Mouse (Mus musculus): ENCODE results near the gene Gm49405. TPM values are rescaled to one million over a fixed set of nuclear protein-coding genes. Genes with fewer than 3 reads are reported as not detected.
"Not testable (repeated sequence)": the region's sequence is repeated elsewhere in the genome, so short reads cannot be mapped to it uniquely, and the experiment has no call there.

Gene Gm49405
- total RNA-seq, 2 experiments from 2014 or later = 1.5 to 5.4 TPM

DNA sequence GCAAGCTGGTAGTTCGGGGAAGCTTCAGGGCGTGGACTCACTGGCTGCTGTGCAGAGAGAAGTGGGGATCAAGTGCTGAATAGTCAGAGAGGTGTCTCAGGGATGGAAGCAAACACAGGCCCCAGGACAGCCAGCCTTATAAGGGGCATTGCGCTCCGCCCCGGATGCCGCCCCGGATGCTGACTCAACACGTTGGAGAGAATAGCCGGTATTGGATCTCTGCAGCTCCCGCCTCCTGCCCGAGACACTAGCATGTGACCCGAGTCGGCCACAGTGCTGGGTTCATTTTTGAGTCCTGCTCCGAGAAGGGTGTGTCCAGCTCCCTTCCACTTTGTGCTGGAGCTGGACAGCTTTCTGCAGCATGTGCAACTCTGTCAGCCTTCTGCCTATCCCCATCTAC, 41.7 kb downstream of the Gm49405 start:
- no peak for ATAC-seq (replicated peaks; ENCODE audit: low FRiP score, low TSS enrichment, poor library complexity, severe bottlenecking)

- ATAC-seq (replicated peaks; ENCODE audit: low FRiP score, low TSS enrichment, poor library complexity, severe bottlenecking) = not testable (repeated sequence)
These were observed 43.7 kb downstream of the Gm49405 start for GRCm38 (mm10) chr19:4044109-4044508.

- ATAC-seq (replicated peaks; ENCODE audit: low FRiP score, low TSS enrichment, poor library complexity, severe bottlenecking) = peak; percentile 53
These were observed 45.8 kb downstream of the Gm49405 start, which contains the start of gene Gstp2 for GRCm38 (mm10) chr19:4045966-4046865. Gstp2 (minus strand) TSS chr19:4046023.

DNA sequence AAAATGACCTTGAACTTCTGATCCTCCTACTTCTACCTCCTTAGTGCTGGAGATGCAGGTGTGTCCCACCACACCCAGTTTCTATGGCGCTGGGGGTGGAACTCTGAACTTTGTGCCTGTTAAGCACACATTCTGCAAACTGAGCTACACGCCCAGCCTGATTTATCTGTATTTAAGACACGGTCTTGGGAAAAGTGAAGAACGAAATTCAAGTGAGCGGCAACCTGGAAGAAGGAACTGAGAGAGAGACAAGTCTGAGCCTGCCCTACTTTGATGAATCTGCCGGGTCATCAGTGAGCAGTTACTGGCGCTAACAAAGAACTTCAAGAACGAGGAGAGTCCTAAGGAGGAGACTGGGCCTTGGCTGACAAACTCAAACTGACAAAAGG, 46.4 kb downstream of the Gm49405 start:
- peak; percentile 62; the same call in 1 of the 2 replicates for ATAC-seq (replicated peaks; ENCODE audit: low FRiP score, low TSS enrichment, poor library complexity, severe bottlenecking)

- no peak for ATAC-seq (replicated peaks; ENCODE audit: low FRiP score, low TSS enrichment, poor library complexity, severe bottlenecking)
These were observed 47.4 kb downstream of the Gm49405 start for GRCm38 (mm10) chr19:4047859-4048258.

GRCm38 (mm10) chr19:4049069-4049468, 48.6 kb downstream of the Gm49405 start:
- not testable (repeated sequence) for ATAC-seq (replicated peaks; ENCODE audit: low FRiP score, low TSS enrichment, poor library complexity, severe bottlenecking)

DNA sequence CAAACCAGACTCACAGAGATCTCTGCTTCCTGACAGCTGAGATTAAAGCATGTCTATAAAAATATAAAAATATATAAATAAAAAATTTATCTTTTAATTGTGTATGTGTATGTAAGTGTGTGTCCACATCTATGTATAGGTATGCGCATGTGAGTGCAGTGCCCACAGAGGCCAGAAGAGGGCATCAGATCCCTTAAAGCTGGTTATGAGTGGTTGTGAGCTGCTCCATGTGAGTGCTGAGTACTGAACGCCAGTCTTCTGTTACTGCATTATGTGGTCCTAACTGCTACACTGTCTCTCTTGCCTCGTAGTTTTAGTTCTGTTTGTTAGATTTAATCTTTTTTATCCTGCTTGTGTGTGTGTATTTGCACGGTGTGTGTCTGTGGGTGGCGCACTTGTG, 50.6 kb downstream of the Gm49405 start:
- no peak for ATAC-seq (replicated peaks; ENCODE audit: low FRiP score, low TSS enrichment, poor library complexity, severe bottlenecking)

DNA sequence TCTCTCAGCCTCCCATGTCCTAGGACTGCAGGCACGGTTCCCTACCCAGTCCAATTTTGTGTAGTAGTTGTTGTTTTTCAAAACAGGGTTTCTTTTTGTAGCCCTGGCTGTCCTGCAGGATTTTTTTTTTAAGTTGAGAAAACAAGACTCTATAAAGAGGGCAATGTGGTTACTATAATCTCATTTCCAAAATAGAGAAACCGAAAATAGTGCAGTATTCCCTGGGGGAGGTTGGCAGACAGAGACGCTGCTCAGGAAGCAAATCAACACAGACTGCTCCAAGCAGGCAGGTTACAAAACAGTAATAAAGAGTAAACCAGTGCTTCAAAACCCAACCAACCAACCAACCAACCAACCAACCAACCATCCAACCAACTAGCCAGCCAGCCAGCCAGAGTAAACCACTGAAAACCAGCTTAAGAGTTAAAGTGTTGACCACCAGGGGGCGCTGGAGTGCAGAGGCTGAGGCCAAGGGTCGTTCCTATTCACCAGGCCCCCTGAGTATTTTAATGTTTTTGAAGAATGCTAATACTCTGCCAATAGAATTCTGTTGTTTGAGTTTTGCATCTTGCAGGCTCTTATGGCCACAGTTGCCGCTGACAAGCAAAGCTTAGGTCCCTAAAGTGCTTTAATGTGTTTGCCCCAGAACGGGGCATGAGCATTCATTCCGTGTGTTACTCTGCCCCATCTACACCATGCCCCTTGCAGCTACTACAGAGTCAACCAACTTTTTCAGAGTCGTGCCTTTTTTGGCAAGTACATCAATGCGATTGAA, 51.5 kb downstream of the Gm49405 start:
- ATAC-seq (replicated peaks; ENCODE audit: low FRiP score, low TSS enrichment, poor library complexity, severe bottlenecking) = no peak

DNA sequence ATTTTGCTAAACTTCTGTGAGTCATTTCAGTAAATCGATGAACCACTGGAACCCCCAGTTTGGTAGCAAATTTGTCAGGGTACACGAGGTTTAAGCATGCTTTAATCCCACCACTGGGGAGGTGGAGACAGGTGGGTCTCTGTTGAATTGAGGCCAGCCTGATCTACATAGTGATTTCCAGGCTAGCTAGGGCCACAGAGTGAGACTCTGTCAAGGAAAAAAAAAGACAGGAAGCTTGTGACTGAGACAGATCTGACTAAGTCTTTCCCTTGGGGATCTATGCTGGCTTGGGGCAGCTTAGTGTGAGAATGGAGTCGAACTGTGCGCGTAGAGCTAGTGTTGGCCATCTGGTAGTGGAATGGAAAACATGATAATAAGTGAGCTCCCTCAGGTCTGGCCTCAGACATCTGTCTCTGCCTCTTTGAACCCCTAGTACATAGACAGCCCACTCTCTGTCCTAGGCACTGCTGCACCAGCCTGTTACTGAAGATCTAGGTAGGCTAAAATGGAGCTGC, 52.1 kb downstream of the Gm49405 start:
- no peak for ATAC-seq (replicated peaks; ENCODE audit: low FRiP score, low TSS enrichment, poor library complexity, severe bottlenecking)

DNA sequence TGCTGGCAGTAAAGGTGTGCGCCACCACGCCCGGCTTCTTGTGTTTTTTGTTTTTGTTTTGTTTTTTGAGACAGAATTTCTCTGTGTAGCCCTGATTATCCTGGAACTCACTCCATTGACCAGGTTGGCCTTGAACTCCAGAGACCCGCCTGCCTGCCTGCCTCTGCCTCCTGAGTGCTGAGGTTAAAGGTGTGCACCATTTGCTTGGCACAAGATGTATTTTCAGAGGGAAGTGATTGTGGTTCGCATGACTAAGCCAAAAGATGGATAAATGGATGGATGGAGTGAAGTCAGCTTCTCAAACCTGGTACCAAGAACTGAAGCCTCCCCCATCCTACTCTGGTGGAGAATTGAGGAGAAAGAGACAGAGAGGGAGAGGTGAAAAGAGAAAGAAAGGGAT, 54.2 kb downstream of the Gm49405 start:
- no peak for ATAC-seq (replicated peaks; ENCODE audit: low FRiP score, low TSS enrichment, poor library complexity, severe bottlenecking)

Other genes starting within 250 kb of the Gm49405 start
Only the 30 nearest of the 32 such genes appear.
- gene Chka, start 148.9 kb upstream of the Gm49405 start, total RNA-seq (2014; fragmentation: Nextera tagmentation) = 23.0 and 23.5 TPM in 2 replicates
- 22.5 and 26.0 TPM in 2 replicates for gene Chka, start 148.9 kb upstream of the Gm49405 start, total RNA-seq (2017)
- 27.6 and 37.7 TPM in 2 replicates for gene Tcirg1, start 93.5 kb upstream of the Gm49405 start, total RNA-seq (2014; fragmentation: Nextera tagmentation)
- 6.7 and 44.0 TPM in 2 replicates for gene Tcirg1, start 93.5 kb upstream of the Gm49405 start, total RNA-seq (2017)
- gene Ndufs8, start 87.9 kb upstream of the Gm49405 start, total RNA-seq (2014; fragmentation: Nextera tagmentation) = 175 and 218 TPM in 2 replicates
- 54.3 and 59.0 TPM in 2 replicates for gene Ndufs8, start 87.9 kb upstream of the Gm49405 start, total RNA-seq (2017)
- 3.9 TPM in 1 of 2 replicates, not detected in the other for gene Aldh3b1, start 70.8 kb upstream of the Gm49405 start, total RNA-seq (2014; fragmentation: Nextera tagmentation)
- gene Aldh3b1, start 70.8 kb upstream of the Gm49405 start, total RNA-seq (2017) = not detected in 2 replicates
- gene Unc93b1, start 65.4 kb upstream of the Gm49405 start, total RNA-seq (2014; fragmentation: Nextera tagmentation) = 9.1 and 10.4 TPM in 2 replicates
- gene Unc93b1, start 65.4 kb upstream of the Gm49405 start, total RNA-seq (2017) = 3.9 and 16.4 TPM in 2 replicates
- gene Aldh3b3, start 42.0 kb upstream of the Gm49405 start, total RNA-seq (2014; fragmentation: Nextera tagmentation) = not detected in 2 replicates
- gene Aldh3b3, start 42.0 kb upstream of the Gm49405 start, total RNA-seq (2017) = not detected in 2 replicates
- gene Aldh3b2, start 28.3 kb upstream of the Gm49405 start, total RNA-seq (2014; fragmentation: Nextera tagmentation) = 0.50 TPM in 1 of 2 replicates, not detected in the other
- gene Aldh3b2, start 28.3 kb upstream of the Gm49405 start, total RNA-seq (2017) = 0.99 TPM in 1 of 2 replicates, not detected in the other
- gene Acy3, start 14.1 kb upstream of the Gm49405 start, total RNA-seq (2014; fragmentation: Nextera tagmentation) = 5.6 and 8.0 TPM in 2 replicates
- gene Acy3, start 14.1 kb upstream of the Gm49405 start, total RNA-seq (2017) = 2.3 and 2.5 TPM in 2 replicates
- not detected in 2 replicates for gene Tbx10, start 7.9 kb upstream of the Gm49405 start, total RNA-seq (2014; fragmentation: Nextera tagmentation)
- gene Tbx10, start 7.9 kb upstream of the Gm49405 start, total RNA-seq (2017) = not detected in 2 replicates
- gene Nudt8, start within 50 bp of the Gm49405 start, total RNA-seq (2014; fragmentation: Nextera tagmentation) = 21.5 and 29.8 TPM in 2 replicates
- gene Nudt8, start within 50 bp of the Gm49405 start, total RNA-seq (2017) = 19.5 and 21.1 TPM in 2 replicates
- 2.1 and 7.4 TPM in 2 replicates for gene Doc2g, start 2.7 kb downstream of the Gm49405 start, total RNA-seq (2014; fragmentation: Nextera tagmentation)
- gene Doc2g, start 2.7 kb downstream of the Gm49405 start, total RNA-seq (2017) = 3.8 and 4.0 TPM in 2 replicates
- 210 and 232 TPM in 2 replicates for gene Ndufv1, start 12.2 kb downstream of the Gm49405 start, total RNA-seq (2014; fragmentation: Nextera tagmentation)
- gene Ndufv1, start 12.2 kb downstream of the Gm49405 start, total RNA-seq (2017) = 285 and 306 TPM in 2 replicates
- 623 and 805 TPM in 2 replicates for gene Gstp1, start 37.4 kb downstream of the Gm49405 start, total RNA-seq (2014; fragmentation: Nextera tagmentation)
- gene Gstp1, start 37.4 kb downstream of the Gm49405 start, total RNA-seq (2017) = 123 and 220 TPM in 2 replicates
- not detected in 2 replicates for gene Gstp2, start 45.4 kb downstream of the Gm49405 start, total RNA-seq (2014; fragmentation: Nextera tagmentation)
- gene Gstp2, start 45.4 kb downstream of the Gm49405 start, total RNA-seq (2017) = not detected in 2 replicates
- gene Gstp3, start 58.9 kb downstream of the Gm49405 start, total RNA-seq (2014; fragmentation: Nextera tagmentation) = 28.5 and 40.7 TPM in 2 replicates
- gene Gstp3, start 58.9 kb downstream of the Gm49405 start, total RNA-seq (2017) = 16.4 and 37.6 TPM in 2 replicates
- not detected in 2 replicates for gene Cabp2, start 81.0 kb downstream of the Gm49405 start, total RNA-seq (2014; fragmentation: Nextera tagmentation)
- gene Cabp2, start 81.0 kb downstream of the Gm49405 start, total RNA-seq (2017) = not detected in 2 replicates
- 65.1 and 75.8 TPM in 2 replicates for gene Cdk2ap2, start 96.6 kb downstream of the Gm49405 start, total RNA-seq (2014; fragmentation: Nextera tagmentation)
- gene Cdk2ap2, start 96.6 kb downstream of the Gm49405 start, total RNA-seq (2017) = 6.7 and 16.1 TPM in 2 replicates
- 42.3 and 44.1 TPM in 2 replicates for gene Pitpnm1, start 99.4 kb downstream of the Gm49405 start, total RNA-seq (2014; fragmentation: Nextera tagmentation)
- 7.4 and 7.7 TPM in 2 replicates for gene Pitpnm1, start 99.4 kb downstream of the Gm49405 start, total RNA-seq (2017)
- 25.9 and 31.2 TPM in 2 replicates for gene Aip, start 125.2 kb downstream of the Gm49405 start, total RNA-seq (2014; fragmentation: Nextera tagmentation)
- gene Aip, start 125.2 kb downstream of the Gm49405 start, total RNA-seq (2017) = 16.9 and 23.2 TPM in 2 replicates
- not detected in 2 replicates for gene Gpr152, start 139.2 kb downstream of the Gm49405 start, total RNA-seq (2014; fragmentation: Nextera tagmentation)
- not detected in 2 replicates for gene Gpr152, start 139.2 kb downstream of the Gm49405 start, total RNA-seq (2017)
- gene Cabp4, start 143.4 kb downstream of the Gm49405 start, total RNA-seq (2014; fragmentation: Nextera tagmentation) = 0.39 and 1.5 TPM in 2 replicates
- gene Cabp4, start 143.4 kb downstream of the Gm49405 start, total RNA-seq (2017) = not detected in 2 replicates
- gene Coro1b, start 148.0 kb downstream of the Gm49405 start, total RNA-seq (2014; fragmentation: Nextera tagmentation) = 103 and 123 TPM in 2 replicates
- 42.8 and 97.1 TPM in 2 replicates for gene Coro1b, start 148.0 kb downstream of the Gm49405 start, total RNA-seq (2017)
- gene Ptprcap, start 153.0 kb downstream of the Gm49405 start, total RNA-seq (2014; fragmentation: Nextera tagmentation) = 53.0 and 63.6 TPM in 2 replicates
- 104 and 112 TPM in 2 replicates for gene Ptprcap, start 153.0 kb downstream of the Gm49405 start, total RNA-seq (2017)
- 60.4 and 60.9 TPM in 2 replicates for gene Rps6kb2, start 162.7 kb downstream of the Gm49405 start, total RNA-seq (2014; fragmentation: Nextera tagmentation)
- gene Rps6kb2, start 162.7 kb downstream of the Gm49405 start, total RNA-seq (2017) = 14.7 and 39.7 TPM in 2 replicates
- 8.1 and 10.9 TPM in 2 replicates for gene Carns1, start 174.9 kb downstream of the Gm49405 start, total RNA-seq (2014; fragmentation: Nextera tagmentation)
- 0.19 and 1.0 TPM in 2 replicates for gene Carns1, start 174.9 kb downstream of the Gm49405 start, total RNA-seq (2017)
- gene Tbc1d10c, start 190.7 kb downstream of the Gm49405 start, total RNA-seq (2014; fragmentation: Nextera tagmentation) = 17.1 and 30.7 TPM in 2 replicates
- gene Tbc1d10c, start 190.7 kb downstream of the Gm49405 start, total RNA-seq (2017) = 7.1 and 9.3 TPM in 2 replicates
- 392 and 411 TPM in 2 replicates for gene Ppp1ca, start 191.4 kb downstream of the Gm49405 start, total RNA-seq (2014; fragmentation: Nextera tagmentation)
- gene Ppp1ca, start 191.4 kb downstream of the Gm49405 start, total RNA-seq (2017) = 411 and 530 TPM in 2 replicates
- gene Rad9a, start 201.0 kb downstream of the Gm49405 start, total RNA-seq (2014; fragmentation: Nextera tagmentation) = 35.5 and 47.7 TPM in 2 replicates
- gene Rad9a, start 201.0 kb downstream of the Gm49405 start, total RNA-seq (2017) = 17.5 and 29.6 TPM in 2 replicates
- 4.6 and 6.9 TPM in 2 replicates for gene Clcf1, start 213.6 kb downstream of the Gm49405 start, total RNA-seq (2014; fragmentation: Nextera tagmentation)
- gene Clcf1, start 213.6 kb downstream of the Gm49405 start, total RNA-seq (2017) = 0.99 TPM in 1 of 2 replicates, not detected in the other
- 2.1 TPM in 1 of 2 replicates, not detected in the other for gene AC109138.7, start 213.7 kb downstream of the Gm49405 start, total RNA-seq (2014; fragmentation: Nextera tagmentation)
- gene AC109138.7, start 213.7 kb downstream of the Gm49405 start, total RNA-seq (2017) = not detected in 2 replicates